Mouse (Mus musculus) urinary bladder, adult 18-20 months (tissue): ENCODE measurements at regions not wholly inside any gene's neighbourhood (a gene's known extent, or its start where the extent isn't known, plus 50 kb on each side); places are given as distances from the start of the nearest gene placed in this dataset.

Source experiments
- DNase-seq, 2 experiments: peaks; one replicate each; pipeline ENCODE4 v3.0.0; 2022; ENCODE audit warnings: low spot score in 2 of 2, mixed read lengths in 2 of 2

GRCm38 (mm10) chr6:140368354-140369069, 55.3 kb upstream of the Plekha5 start:
- DNase-seq = peak; percentile 41 to 50

- no peak for DNase-seq
These were observed 56.6 kb upstream of the Plekha5 start for GRCm38 (mm10) chr6:140367303-140367702.

GRCm38 (mm10) chr6:140366791-140367190, 57.1 kb upstream of the Plekha5 start:
- DNase-seq = no peak

- DNase-seq = no peak
These were observed 62.9 kb upstream of the Plekha5 start for GRCm38 (mm10) chr6:140360996-140361395.

- no peak for DNase-seq
These were observed 66.0 kb upstream of the Plekha5 start for GRCm38 (mm10) chr6:140357901-140358300.

DNA sequence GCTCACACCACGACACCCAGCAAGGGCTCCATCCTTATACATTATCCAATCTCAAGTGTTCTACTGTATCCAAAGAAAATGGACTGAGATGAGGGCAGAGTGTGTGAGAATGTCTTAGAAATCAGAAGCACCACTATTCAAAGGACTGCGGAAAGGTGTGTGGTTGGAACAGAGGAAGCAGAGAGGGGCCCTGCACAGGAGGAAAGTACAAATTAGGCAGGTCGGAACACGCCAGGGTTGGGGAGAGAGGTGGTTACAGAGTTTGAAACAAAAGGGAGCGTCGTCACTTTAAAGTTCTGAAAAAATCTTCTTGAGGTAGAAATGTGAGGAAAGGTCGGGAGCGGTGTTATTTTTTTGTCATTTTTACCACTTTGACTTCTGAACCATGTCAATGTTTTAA, 66.6 kb upstream of the Plekha5 start:
- DNase-seq = no peak

GRCm38 (mm10) chr6:140354082-140354481, 69.8 kb upstream of the Plekha5 start:
- no peak for DNase-seq

DNA sequence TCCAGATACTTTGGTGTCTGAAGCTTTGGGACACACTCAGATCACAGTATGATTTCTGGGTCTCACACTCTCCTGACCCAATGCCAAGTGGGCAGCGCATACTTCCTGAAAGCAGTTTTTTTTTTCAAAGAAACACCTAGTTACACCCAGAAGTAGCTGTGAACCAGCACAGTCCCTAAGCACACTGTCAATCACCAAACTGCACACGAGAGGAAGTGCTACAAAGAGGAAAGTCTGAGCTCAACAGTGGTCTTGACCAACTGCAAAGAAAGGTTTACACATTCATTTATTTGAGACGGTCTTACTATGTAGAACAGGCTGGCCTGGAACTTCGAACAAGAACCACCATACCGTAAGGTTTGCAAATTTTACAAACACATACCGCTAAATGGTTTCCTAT, 70.2 kb upstream of the Plekha5 start:
- DNase-seq = no peak

- no peak for DNase-seq
These were observed 72.3 kb upstream of the Plekha5 start for GRCm38 (mm10) chr6:140351365-140352095.

DNA sequence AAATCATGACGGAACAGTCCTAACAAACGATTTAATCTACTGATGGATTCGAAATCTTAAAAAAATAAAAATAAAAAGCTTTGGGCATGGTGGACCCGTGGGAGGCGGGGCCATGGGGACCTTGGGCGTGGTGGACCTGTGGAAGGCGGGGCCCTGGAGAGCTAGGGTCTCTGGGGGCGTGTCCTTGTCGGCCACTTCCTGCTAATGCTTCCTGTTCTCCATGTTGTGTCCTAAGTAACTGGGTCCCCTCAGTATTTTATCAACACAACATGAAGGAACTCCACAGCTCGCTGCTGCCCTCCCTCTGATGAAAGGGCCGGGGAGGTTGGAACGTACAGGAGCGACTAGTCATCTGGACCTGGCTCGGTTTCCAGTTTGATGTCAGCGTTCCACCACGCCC, 75.3 kb upstream of the Plekha5 start:
- DNase-seq = no peak

- no peak for DNase-seq
These were observed 76.9 kb upstream of the Plekha5 start for GRCm38 (mm10) chr6:140346929-140347328.

GRCm38 (mm10) chr6:140343638-140344037, 80.2 kb upstream of the Plekha5 start:
- no peak for DNase-seq

DNA sequence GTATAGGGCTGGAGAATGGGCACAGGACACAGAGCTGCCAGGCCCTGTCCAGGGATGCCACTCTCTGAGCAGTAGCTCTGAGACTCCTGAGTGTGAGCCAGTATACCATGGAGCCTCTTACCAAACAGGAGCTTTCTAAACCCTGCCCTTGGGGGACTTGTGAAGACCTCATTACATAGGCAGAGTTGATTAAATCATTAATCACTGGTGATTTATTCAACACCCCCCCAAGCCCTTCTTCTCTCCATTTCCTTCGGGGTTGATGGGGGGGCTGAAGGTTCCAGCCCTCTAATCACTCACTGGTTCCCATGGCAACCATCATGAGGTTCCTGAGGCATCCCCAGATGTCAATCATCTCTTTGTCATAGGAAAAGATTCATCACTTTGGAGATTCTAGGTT, 81.0 kb upstream of the Plekha5 start:
- no peak for DNase-seq

- no peak for DNase-seq
These were observed 84.1 kb upstream of the Plekha5 start for GRCm38 (mm10) chr6:140339731-140340130.

- no peak for DNase-seq
These were observed 85.7 kb upstream of the Plekha5 start for GRCm38 (mm10) chr6:140337897-140338749.

GRCm38 (mm10) chr6:140337083-140337491, 86.8 kb upstream of the Plekha5 start:
- no peak for DNase-seq

DNA sequence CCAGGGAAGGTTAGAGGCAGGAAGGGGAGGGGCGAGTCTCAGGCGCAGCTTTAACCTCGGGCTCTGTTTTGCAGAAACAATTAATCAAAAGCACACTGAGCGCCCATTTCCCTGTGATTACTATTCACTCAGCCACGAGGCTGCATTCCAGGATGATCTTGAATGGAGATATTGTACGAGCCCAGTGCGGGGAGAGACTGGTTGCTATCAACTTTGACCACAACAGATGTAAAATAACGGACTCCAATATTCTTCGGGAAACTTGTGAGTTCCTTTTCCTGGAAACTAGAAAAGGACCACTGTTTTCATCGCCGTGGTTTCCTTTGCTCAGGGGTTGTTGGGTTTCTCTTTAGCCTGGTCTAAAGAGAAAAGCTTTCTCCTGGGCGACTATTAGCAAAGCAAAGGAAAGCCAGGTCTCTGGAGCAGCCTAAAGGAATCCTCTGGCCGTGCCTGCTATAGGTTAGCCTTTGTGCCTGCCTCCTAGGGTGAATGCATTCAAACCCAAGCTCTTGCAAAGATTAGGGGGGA, 87.4 kb upstream of the Plekha5 start:
- no peak for DNase-seq

DNA sequence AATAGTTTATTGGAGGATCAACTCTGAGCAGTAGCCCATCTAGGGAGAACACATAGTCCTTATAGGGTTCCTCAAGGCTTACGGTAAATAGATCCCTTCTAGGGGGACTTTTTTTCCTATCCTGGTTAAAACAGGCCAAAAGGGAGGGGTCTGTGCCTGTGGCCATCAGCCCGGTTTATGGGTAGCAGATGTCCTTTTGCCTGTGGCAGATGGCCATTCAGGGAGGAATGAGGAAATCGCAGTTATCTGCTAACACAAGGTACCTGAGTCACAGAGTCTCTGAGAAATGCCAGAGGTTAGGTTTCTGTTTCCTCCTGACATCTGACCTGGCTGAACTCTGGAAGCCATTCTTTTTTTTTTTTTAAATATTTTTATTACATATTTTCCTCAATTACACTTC, 90.5 kb upstream of the Plekha5 start:
- DNase-seq = no peak

DNA sequence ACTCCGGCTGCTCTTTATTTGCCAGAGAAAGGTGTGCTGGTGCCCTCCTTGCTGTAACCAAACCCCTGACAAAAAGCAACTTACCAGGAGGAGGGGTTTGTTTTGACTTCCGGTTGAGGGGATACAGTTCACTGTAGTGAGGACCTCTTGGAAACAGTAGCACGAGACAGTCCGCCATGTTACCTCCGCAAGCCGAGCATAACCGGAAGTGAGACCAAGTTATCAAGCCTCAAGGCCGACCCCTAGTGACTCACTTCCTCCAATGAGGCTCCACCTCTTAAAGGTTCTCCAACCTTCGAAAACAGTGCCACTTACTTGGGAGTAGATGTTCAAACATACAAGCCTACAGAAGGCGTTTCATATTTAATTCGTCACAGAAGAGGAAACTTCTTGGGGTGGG, 115.2 kb upstream of the Plekha5 start:
- DNase-seq = no peak

DNA sequence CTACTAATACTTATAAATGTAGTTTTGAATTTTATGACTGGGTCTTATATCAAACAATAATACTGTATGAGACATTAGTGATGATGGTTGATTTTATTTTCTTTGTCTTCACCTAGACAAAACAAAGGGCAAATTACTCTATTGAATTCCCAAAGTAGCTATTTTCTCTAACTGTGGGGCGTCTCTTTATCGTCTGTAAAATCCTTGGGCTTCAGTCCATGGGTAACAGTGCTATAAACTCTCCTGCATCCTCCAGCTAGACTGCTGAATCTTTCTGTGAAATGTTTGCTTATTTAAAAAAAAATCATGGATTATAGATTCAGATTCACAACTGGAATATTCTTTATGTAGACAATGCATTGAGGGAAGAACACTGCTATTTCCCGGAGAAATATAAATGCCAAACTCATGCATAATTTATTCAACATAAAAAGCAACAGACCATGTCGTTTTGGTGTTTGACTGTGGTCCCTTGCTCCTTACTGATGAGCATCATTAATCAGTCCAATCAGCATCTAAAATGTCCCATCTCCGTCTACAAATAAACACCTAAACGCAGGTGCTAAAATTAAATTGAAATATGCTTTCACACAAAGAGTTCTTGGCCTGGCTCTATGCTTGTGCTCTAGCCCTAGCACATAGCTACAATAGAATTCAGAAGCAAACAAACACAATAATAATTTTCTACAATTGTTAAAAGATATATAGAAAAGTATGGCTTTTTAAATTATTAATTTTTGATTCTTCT, 116.9 kb upstream of the Plekha5 start:
- DNase-seq = no peak

GRCm38 (mm10) chr6:140304105-140304504, 119.7 kb upstream of the Plekha5 start:
- DNase-seq = no peak
